Mouse (Mus musculus): ENCODE data around the gene Cpsf4l.
"Not testable (repeated sequence)": the region's sequence is repeated elsewhere in the genome, so short reads cannot be mapped to it uniquely, and the experiment has no call there.

Cpsf4l gene

GRCm38 (mm10) chr11:113668857-113669256 is 41.0 kb downstream of the Cpsf4l start:
- DNase-seq (ENCODE audit: extremely low read depth, insufficient read length, low spot score): no peak

- no peak for DNase-seq (ENCODE audit: extremely low read depth, insufficient read length, low spot score)
Measured at GRCm38 (mm10) chr11:113667704-113668103, 42.1 kb downstream of the Cpsf4l start.

- no peak for DNase-seq (ENCODE audit: extremely low read depth, insufficient read length, low spot score)
Measured at GRCm38 (mm10) chr11:113667122-113667521, 42.7 kb downstream of the Cpsf4l start.

- no peak for DNase-seq (ENCODE audit: extremely low read depth, insufficient read length, low spot score)
Measured at GRCm38 (mm10) chr11:113666648-113667047, 43.2 kb downstream of the Cpsf4l start.

GRCm38 (mm10) chr11:113666205-113666604 is 43.6 kb downstream of the Cpsf4l start:
- no peak for DNase-seq (ENCODE audit: extremely low read depth, insufficient read length, low spot score)

- no peak for DNase-seq (ENCODE audit: extremely low read depth, insufficient read length, low spot score)
Measured at GRCm38 (mm10) chr11:113664279-113664678, 45.5 kb downstream of the Cpsf4l start.

- no peak for DNase-seq (ENCODE audit: extremely low read depth, insufficient read length, low spot score)
Measured at GRCm38 (mm10) chr11:113661835-113662351, 47.9 kb downstream of the Cpsf4l start.

- DNase-seq (ENCODE audit: extremely low read depth, insufficient read length, low spot score): peak; percentile 82
Measured at GRCm38 (mm10) chr11:113660940-113661339, 48.9 kb downstream of the Cpsf4l start.

- not testable (repeated sequence) for DNase-seq (ENCODE audit: extremely low read depth, insufficient read length, low spot score)
Measured at GRCm38 (mm10) chr11:113660213-113660612, 49.6 kb downstream of the Cpsf4l start.

GRCm38 (mm10) chr11:113658763-113659162 is 51.1 kb downstream of the Cpsf4l start:
- no peak for DNase-seq (ENCODE audit: extremely low read depth, insufficient read length, low spot score)

GRCm38 (mm10) chr11:113658319-113658718 is 51.5 kb downstream of the Cpsf4l start:
- no peak for DNase-seq (ENCODE audit: extremely low read depth, insufficient read length, low spot score)

GRCm38 (mm10) chr11:113657221-113657620 is 52.6 kb downstream of the Cpsf4l start:
- no peak for DNase-seq (ENCODE audit: extremely low read depth, insufficient read length, low spot score)

- no peak for DNase-seq (ENCODE audit: extremely low read depth, insufficient read length, low spot score)
Measured at GRCm38 (mm10) chr11:113656511-113656932, 53.3 kb downstream of the Cpsf4l start.

GRCm38 (mm10) chr11:113654561-113655270 is 55.1 kb downstream of the Cpsf4l start:
- no peak for DNase-seq (ENCODE audit: extremely low read depth, insufficient read length, low spot score)

GRCm38 (mm10) chr11:113654105-113654504 is 55.7 kb downstream of the Cpsf4l start:
- DNase-seq (ENCODE audit: extremely low read depth, insufficient read length, low spot score): no peak

- DNase-seq (ENCODE audit: extremely low read depth, insufficient read length, low spot score): no peak
Measured at GRCm38 (mm10) chr11:113652516-113652915, 57.3 kb downstream of the Cpsf4l start.

- no peak for DNase-seq (ENCODE audit: extremely low read depth, insufficient read length, low spot score)
Measured at GRCm38 (mm10) chr11:113651907-113652273, 57.9 kb downstream of the Cpsf4l start.

GRCm38 (mm10) chr11:113651206-113651906 is 58.5 kb downstream of the Cpsf4l start:
- no peak for DNase-seq (ENCODE audit: extremely low read depth, insufficient read length, low spot score)

- DNase-seq (ENCODE audit: extremely low read depth, insufficient read length, low spot score): peak; percentile 79
Measured at GRCm38 (mm10) chr11:113649353-113650210, 60.2 kb downstream of the Cpsf4l start, which contains the start of gene Slc39a11. Gene Slc39a11, minus strand, starts transcription at chr11:113650079.

- no peak for DNase-seq (ENCODE audit: extremely low read depth, insufficient read length, low spot score)
Measured at GRCm38 (mm10) chr11:113648690-113649352, 61.0 kb downstream of the Cpsf4l start, which contains the start of gene Cog1. Gene Cog1, plus strand, starts transcription at chr11:113649169.
